Mouse (Mus musculus) lung, adult 2 months (tissue): ENCODE measurements around the gene Wwox. TPM values are rescaled to one million over a fixed set of nuclear protein-coding genes. Genes with fewer than 3 reads are reported as not detected.

Experiments used
- DNase-seq: peaks from one replicate; pipeline ENCODE4 v3.0.0; 2022
- H3K4me1 ChIP-seq: fragments of 200-500 bp; 2 replicates; pipeline ENCODE4 v1.6.1; 2011; ENCODE audit warnings: low read length; ENCODE audit not compliant: control insufficient read depth, insufficient read depth
- H3K4me3 ChIP-seq: fragments of 200-500 bp; replicated peaks from 2 replicates; pipeline ENCODE3; 2011; ENCODE audit warnings: low read depth, mild to moderate bottlenecking, control low read depth, low read length; ENCODE audit errors: extremely low read depth
- CTCF ChIP-seq: fragments of 200-500 bp; IDR thresholded peaks from 2 replicates; pipeline ENCODE4 v1.5.1; 2011; ENCODE audit warnings: mild to moderate bottlenecking, low read length, control low read depth; ENCODE audit not compliant: insufficient read depth
- POLR2A ChIP-seq: fragments of 200-500 bp; IDR thresholded peaks from 2 replicates; pipeline ENCODE4 v1.6.1; 2011; ENCODE audit warnings: low read depth, mild to moderate bottlenecking, control low read depth, low read length, borderline replicate concordance; ENCODE audit errors: extremely low read depth
- WGBS: fragments of 180-500 bp; shearing (Covaris S2); methylation state at CpG from one replicate; pipeline ENCODE4 v1.1.7; 2018; 5-methylcytosine and 5-hydroxymethylcytosine counted together
- polyA plus RNA-seq: library from polyadenylated mRNA; depleted of rRNA; stranded (reverse); fragments of >200 nt; gene quantifications from 2 replicates; pipeline ENCODE4 v1.2.3, GENCODE M21; 2012

Wwox gene
- polyA plus RNA-seq, 1 experiment, result 8.5 TPM

DNA sequence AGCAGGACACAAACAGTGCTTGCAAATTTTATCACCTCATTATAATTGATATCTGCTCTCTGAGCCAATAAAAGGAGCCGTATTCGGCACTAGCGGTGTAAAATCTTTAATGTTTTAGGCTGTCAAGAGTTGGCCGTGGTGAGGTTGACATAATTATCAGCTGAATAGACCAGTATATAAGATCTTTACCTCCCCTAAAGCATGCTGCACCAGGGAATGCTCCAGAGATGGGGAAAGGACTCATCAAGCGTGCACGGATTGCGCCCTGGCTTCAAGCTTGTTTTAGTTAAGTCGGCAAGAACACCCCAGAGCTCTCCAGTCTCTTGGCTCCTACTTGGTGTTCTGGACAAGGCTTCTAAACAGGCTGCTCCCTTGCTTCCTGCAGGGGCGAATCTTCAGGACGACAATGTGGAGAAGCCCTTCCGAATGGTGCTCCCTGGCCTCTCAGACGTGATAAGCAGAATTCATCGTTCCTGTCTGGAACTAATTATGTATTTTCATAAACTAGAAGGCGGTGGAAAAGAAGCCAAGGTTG is 760.2 kb downstream of the Wwox start:
- DNase-seq, result no peak
- 47% methylated on average over 14 of the region's 14 CpGs for WGBS
- no peaks in the 10 kb centered on the region for H3K4me1 ChIP-seq
- TF ChIP-seq POLR2A (no peak), CTCF (no peak)
- no peak overlapping the region for H3K4me3 ChIP-seq

DNA sequence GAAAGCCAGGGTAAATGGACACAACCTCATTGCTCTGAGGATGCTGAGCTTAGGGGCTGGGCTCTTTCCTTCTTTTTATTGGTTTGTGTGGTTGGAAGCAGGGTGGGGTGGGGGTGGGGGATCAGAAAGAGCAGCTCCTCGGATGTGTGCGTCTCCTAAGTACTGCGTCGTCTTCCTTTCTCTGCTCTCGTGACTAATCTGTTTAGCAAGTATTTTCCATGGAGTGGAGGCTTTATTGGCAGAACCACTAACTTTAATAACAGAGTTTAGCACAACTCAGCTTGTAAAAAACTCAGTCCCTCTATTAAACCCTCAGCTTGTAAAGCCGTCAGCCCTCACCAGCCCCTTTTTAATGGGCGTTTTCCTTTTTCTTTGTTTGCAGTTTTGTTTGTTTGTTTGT is 762.3 kb downstream of the Wwox start:
- 69% methylated on average over 7 of the region's 7 CpGs for WGBS

DNA sequence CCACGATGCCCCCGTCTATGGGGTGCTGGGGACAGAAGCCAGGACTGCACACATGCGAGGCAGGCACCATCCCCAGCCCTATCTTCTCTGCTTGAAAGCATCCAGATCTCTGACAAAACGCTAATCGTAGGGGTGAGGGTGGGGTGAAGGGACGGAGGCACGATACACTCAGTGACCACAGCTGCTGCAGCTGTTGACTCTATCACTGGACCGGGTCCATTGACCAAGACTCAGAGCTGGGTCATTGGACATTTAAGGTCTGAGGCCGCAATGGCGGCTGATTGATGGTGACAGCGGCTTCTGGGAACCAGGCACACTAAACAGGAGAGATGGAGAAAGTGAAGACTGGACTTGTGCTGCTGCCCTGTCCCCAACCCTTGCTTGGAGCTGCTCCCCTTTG is 768.0 kb downstream of the Wwox start:
- Histone ChIP-seq H3K4me3 (no peak overlapping the region), H3K4me1 (no peaks in the 10 kb centered on the region)
- WGBS, result 84% methylated on average over 11 of the region's 11 CpGs
- TF ChIP-seq CTCF (no peak), POLR2A (no peak)
- no peak for DNase-seq

More for the DNA sequence above, 762.3 kb downstream of the Wwox start:
- no peaks in the 10 kb centered on the region for H3K4me1 ChIP-seq
- TF ChIP-seq POLR2A, result no peak
- no peak for TF ChIP-seq CTCF
- no peak overlapping the region for H3K4me3 ChIP-seq
- no peak for DNase-seq

DNA sequence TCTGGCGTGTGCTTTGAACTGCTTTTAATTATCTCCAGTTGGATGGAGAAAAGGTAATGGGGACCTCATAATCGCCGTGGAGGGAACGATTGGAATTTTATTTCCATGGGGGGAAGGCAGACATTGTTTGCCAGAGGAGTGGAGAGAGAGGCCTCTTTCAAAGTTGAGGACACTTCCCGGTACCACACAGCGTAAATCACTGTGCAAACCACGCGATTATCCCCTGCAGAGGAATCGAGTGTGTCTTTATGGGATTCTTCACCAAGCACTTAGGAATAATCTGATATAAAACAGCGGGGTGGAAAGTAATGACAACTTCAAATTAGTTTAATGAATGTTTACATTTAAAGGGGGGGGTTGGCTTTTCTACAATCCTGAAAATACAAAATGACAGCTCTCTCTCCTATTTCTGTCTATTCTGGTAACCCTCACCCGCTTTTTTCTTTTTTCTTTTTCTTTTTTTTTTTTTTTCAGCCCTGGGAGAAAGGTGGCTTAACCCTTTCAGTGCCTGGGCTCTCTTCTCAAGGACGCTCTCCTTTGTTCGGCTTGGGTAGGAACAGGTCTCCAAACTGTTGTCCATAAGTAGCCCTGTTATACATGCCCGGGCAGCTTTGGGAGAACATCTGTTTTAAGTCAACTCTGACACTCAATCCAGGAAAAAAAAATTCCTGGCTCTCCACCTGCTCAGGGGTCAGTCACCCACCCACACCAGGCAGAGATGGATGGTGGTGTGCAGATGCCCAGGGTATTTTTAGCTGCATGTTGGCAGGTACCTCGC is 769.1 kb downstream of the Wwox start:
- H3K4me3 ChIP-seq, result no peak overlapping the region
- H3K4me1 ChIP-seq, result no peaks in the 10 kb centered on the region
- no peak for TF ChIP-seq CTCF
- no peak for TF ChIP-seq POLR2A
- 61% methylated on average over 15 of the region's 15 CpGs for WGBS
- DNase-seq, result no peak

DNA sequence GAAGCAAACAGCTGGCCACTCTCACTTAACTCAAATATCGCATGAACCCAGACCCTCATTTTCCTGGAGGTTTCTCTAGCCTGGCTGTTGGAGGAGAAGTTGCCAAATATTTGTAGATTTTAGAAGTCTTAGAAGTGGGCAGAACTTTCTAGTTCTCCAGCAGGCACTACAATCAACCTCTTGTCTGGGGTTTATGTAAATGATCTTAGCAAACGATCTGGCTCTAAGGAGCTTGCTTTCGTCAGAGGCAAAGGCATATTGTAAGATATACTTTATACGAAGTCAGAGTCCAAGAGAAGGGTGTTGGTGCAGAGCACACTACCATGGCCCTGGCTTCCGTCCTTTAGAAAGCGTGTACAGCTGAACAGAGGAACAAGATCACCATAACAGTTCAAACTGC is 770.6 kb downstream of the Wwox start:
- WGBS, result 56% methylated on average over 6 of the region's 6 CpGs
- H3K4me3 ChIP-seq, result no peak overlapping the region

GRCm38 (mm10) chr8:115213126-115213525 is 773.7 kb downstream of the Wwox start:
- H3K4me1 ChIP-seq, result no peaks in the 10 kb centered on the region
- WGBS, result 76% methylated on average over 4 of the region's 4 CpGs
- no peak overlapping the region for H3K4me3 ChIP-seq
- DNase-seq, result no peak
- TF ChIP-seq POLR2A (no peak), CTCF (no peak)

More for the DNA sequence above, 770.6 kb downstream of the Wwox start:
- H3K4me1 ChIP-seq, result no peaks in the 10 kb centered on the region
- TF ChIP-seq POLR2A (no peak), CTCF (no peak)
- DNase-seq, result no peak

DNA sequence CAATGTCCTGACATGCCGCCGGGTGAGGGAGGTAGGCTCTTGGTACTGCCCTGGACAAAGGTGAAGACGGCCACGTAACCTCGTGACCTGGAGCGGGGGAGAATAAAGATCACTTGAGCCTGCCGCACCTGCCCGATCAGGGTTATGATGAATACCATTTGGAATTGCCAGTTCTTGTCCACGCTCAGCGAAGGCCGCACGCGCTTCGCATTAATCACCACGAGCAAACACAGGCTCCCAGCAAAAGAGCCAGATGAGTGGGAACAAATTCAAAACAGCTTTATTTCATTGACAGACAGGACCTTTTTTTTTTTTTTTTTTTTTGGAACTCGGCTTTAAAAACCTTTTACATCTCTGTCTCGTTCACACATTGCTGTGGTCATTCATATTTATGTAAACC is 775.4 kb downstream of the Wwox start:
- no peak for TF ChIP-seq CTCF
- Histone ChIP-seq H3K4me3 (no peak overlapping the region), H3K4me1 (no peaks in the 10 kb centered on the region)
- WGBS, result 80% methylated on average over 17 of the region's 17 CpGs
- no peak for DNase-seq

DNA sequence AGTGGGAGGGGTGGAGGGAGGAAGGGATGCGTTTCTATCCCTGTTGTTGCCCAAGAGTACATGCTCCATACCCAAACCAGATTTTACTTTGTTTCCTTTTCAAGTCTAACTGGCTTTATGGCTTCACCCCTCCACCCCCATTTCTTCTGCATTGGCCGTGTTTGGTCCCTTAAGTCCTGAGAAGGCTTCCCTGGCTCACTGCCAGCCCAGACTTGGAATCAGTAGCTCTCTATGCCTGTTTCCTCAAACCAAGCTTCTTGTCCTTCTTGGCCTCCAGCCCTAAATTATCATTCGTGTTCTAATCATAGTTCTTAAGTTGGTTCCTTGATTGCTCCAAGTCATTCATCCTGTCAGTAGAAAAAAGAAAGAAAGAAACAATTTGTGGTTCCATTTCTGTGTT is 777.3 kb downstream of the Wwox start:
- no peak for DNase-seq
- Histone ChIP-seq H3K4me3 (no peak overlapping the region), H3K4me1 (no peaks in the 10 kb centered on the region)
- 28% methylated on average over 3 of the region's 3 CpGs for WGBS
- no peak for TF ChIP-seq CTCF
- no peak for TF ChIP-seq POLR2A

DNA sequence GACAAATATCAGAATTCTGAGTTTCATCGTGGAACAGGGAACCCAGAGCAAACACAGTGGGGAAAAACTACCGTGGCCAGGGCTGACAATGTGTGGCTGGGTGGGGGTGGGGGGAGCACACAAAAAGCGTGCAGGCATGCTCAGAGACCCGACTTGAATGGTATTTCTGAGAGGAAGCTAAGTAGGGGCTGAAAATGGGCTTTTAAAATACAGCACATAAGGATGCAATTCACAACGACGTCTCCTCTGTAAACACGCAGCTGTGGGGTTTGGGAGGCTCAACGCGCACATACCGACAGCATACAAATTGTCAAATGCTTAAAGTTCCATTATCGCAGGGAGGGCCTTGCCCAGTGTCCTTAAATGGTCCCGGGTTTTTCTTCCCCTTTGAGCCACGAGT is 783.1 kb downstream of the Wwox start:
- 54% methylated on average over 13 of the region's 13 CpGs for WGBS
- no peak for DNase-seq
- TF ChIP-seq POLR2A, result no peak
- no peak for TF ChIP-seq CTCF
- Histone ChIP-seq H3K4me3 (no peak overlapping the region), H3K4me1 (no peaks in the 10 kb centered on the region)
